17 mouse cellular contexts compared by ENCODE assay signal in genomic region chr9:112247183-112247582, GRCm38 (mm10). TPM values are rescaled to one million over a fixed set of nuclear protein-coding genes. Genes with fewer than 3 reads are reported as not detected.
"Had no signal": no experiment of that assay in that cellular context is flagged by ENCODE, and none has a peak within 500 bp of the region (broad histone marks: within the 10 kb centered on the region; RNA-seq: fewer than 3 reads in every experiment).

No protein-coding gene starts in this region.

- H3K4me3 ChIP-seq: neural tube, embryonic 13.5 days; neural tube, embryonic 15.5 days; stomach, embryonic 15.5 days had no signal

- DNase-seq: retina, postnatal 1 day; right cerebral cortex, adult 18-20 months; right cerebral cortex, postnatal 14 days; right cerebral cortex, postnatal 25 days; right cerebral cortex, postnatal 4 days; spleen, adult 18-20 months; thymus, adult 18-20 months; thymus, adult 2 months; thymus, postnatal 14 days; thymus, postnatal 25 days; thymus, postnatal 36 days; thymus, postnatal 4 days had no signal

- H3K4me1 ChIP-seq: neural tube, embryonic 13.5 days; neural tube, embryonic 15.5 days; stomach, embryonic 15.5 days had no signal

- H3K36me3 ChIP-seq: neural tube, embryonic 13.5 days; neural tube, embryonic 15.5 days; stomach, embryonic 15.5 days had no signal

- H3K27me3 ChIP-seq: neural tube, embryonic 13.5 days; neural tube, embryonic 15.5 days; stomach, embryonic 15.5 days had no signal

- H3K9ac ChIP-seq: neural tube, embryonic 13.5 days; neural tube, embryonic 15.5 days; stomach, embryonic 15.5 days had no signal

- H3K4me2 ChIP-seq: neural tube, embryonic 13.5 days; neural tube, embryonic 15.5 days; stomach, embryonic 15.5 days had no signal

- H3K9me3 ChIP-seq: neural tube, embryonic 13.5 days; neural tube, embryonic 15.5 days; stomach, embryonic 15.5 days had no signal

- H3K27ac ChIP-seq: neural tube, embryonic 13.5 days; neural tube, embryonic 15.5 days; stomach, embryonic 15.5 days; stomach, postnatal 0 days had no signal

RNA-seq across cellular contexts. Expression of gene Arpp21, which starts 11.4 kb away (rescaled TPM):
- polyA plus RNA-seq: urinary bladder, adult 2 months had no signal
